Mouse (Mus musculus) mesoderm, embryonic 11.5 days (tissue): Measurements from ENCODE around the gene Pakap.
A peak's percentile ranks its signal among the peaks of the same experiment; 100 is the strongest.

Experiments
- DNase-seq: peaks from one replicate; pipeline ENCODE4 v3.0.0-alpha.2; 2012; ENCODE audit warnings: low read depth, low spot score

Pakap gene

DNA sequence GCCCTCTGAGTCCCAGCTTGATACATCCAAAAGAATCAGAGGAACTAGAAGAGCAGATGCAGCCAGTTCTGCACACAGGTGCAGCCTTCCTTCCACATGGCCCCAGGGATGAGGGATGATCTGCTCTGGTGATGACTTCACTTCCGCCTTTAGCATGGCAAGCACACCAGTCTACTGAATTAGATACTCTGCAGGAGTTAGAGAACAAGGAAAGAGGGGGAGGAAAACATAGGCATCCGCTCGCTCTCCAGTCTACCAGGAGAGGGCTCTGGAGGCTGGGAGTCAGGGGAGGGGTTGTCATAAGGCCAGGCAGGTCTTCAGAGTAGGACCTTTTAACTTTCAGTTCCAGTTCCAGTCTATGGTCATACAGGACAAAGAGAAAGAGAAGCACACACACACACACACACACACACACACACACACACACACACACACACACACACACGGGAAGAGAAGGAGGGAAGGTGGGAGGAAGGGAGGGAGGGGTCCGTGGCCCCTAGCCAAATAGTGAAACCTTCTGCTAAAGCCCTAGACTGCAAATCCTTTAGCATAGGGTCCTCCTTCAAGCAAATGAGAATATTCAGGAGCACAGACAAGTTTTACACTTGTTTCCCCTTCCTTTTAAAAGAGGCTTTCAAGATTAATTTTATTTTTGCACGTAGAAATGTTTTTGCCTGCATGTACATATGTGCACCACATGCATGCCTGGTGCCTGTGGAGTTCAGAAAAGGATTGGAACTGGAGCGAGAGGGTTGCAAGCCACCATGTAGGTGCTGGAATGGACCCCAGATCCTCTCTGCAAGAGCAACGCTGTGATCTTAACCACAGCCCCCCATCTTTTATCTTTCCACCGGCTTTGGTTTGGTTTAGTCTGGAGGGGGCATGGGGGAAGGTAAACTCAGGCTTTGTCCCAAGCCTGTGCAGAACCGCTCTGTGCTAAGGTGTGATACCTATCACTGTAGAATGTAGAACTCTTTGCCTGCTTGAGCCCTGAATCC lies 346.5 kb downstream of the Pakap start:
- no peak for DNase-seq

- no peak for DNase-seq
Measured at GRCm38 (mm10) chr4:57915216-57915965, 347.4 kb downstream of the Pakap start.

GRCm38 (mm10) chr4:57916201-57916661 lies 348.3 kb downstream of the Pakap start, which contains the start of gene D630039A03Rik:
D630039A03Rik (minus strand) TSS chr4:57916297.
- no peak for DNase-seq

- DNase-seq = no peak
Measured at GRCm38 (mm10) chr4:57916711-57917110, 348.7 kb downstream of the Pakap start.

DNA sequence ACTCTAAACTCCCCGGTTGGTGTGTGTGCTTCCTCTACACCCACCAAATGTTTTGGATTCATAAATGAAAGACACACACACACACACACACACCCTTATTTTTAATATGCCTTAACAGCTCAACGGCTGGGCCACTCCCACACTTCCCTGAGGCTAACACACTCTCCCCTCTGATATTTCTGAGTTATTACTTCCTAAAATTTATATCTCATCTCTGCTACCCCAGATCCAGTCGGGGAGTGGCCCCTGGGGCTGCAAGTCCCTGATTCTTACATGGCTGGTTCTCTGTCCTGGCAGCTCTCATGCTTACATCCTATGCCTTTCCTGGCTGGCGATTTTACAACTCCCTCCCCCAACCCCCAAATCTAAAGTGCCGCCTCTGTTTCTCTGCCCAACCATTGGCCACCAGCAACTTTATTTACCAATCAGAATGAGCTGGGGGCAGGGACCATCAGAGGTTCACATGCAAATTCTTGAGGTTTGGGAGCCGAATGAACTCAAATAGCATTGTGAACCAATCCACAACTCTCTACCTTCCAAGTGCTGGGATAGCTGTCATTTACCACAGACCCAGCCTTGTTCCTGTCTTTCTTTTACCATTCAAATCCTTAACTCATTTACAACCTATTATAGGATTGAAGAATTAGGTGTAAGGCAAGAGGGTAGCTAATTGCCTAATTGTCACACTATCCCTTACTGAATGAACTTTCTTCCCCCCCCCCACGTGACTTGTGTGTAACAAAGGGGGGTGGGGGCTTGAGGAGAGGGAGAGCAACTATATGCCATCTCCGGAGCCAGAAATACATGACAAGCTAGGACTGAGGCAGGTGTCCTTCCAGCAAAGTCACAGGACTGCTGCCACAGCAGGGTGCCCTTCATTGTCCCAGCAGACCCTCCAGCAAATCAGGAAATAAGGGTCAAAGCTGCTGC lies 351.8 kb downstream of the Pakap start:
- peak; percentile 53 for DNase-seq

DNA sequence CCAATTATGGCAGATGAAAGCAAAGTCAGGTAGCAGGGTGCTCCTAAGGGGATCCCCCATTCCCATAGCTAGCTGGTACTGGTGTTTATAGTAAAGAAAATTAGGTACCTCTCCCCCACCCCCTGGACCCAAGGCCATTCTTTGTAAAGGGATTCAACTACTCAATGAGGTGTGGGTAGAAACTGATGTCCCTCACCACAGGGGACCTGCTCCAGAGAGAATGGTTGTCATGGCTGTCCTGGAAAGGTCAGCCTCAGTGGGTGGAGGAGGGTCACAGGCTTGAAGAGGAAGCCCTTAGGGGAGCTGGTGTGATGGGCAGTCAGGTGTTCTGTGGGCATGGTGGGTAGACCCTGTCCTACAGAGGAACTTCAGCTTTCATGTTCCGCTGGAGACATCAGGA lies 352.5 kb downstream of the Pakap start:
- no peak for DNase-seq

DNA sequence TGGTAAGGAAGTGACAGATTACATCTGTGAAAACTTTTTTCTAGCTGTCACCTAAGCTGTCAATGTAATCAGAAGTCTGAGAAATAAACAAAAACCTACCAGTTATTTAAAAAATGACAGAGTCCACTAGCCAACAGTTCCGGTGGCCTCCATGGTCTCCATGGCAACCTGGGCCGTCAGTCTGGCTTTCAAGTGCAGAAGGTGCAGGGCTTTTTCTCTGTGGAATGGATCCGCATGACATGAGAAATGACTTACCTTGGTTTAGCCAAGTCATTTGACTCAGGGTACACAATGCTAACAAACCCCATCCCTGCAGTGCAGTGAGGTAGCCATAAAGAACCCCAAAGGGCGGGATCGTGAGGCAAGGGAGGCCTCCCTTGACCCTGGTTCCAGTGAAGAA lies 354.2 kb downstream of the Pakap start:
- peak; percentile 23 for DNase-seq

DNA sequence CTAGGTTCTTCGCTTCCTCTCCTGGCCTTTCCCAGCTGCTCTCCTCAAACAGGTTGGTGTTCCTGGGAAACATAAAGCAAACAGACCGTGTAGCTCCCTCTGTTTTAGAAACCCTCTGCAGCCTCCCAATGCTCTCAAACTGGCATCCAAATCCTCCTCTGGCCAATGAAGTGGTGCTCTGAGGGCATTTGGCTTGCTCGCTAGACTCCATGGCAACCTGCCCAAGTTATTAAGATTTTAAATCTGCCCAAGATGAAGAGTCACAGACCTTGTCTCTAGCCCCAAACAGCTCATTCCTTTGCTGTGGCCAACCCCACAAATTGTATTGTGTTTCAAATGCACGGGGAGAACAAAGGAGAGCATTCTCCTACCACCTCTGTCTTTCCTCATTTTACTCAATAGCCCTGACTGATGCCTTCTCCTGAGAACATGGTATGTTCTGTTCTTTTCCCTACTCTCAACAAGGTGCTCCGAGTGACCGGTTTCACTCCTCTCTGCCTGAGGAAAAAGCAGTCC lies 356.6 kb downstream of the Pakap start:
- DNase-seq = no peak

GRCm38 (mm10) chr4:57927464-57928205 lies 359.7 kb downstream of the Pakap start:
- peak; percentile 63 for DNase-seq

DNA sequence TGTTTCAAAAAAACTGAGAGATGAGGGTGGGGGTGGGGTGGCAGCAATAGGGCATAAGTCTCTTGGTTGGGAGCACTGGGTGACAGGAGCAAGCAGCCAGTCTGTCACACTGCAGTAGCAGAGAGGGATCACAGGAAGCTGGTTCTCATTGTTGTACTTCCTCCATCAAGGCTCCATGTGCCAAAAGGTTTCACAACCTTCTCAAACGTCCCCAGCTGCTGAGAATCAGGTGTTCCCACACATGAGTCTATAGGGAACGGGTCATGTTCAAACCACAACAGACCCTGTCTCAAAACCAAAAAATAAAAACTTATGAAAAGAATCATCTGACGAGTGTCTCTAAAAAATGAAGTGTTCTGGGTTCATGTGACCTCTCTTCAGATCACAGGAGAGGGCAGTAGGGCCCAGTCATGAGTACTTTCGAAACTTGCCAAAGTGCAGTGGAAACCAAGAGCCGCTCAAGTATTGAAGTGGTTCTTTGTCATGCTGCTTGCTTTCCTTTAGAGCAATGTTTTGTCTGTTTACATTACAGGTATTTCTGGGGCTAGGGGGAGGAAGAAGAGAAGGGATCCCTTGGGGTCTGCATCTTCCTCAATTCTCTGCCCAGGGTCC lies 362.7 kb downstream of the Pakap start:
- DNase-seq = no peak

DNA sequence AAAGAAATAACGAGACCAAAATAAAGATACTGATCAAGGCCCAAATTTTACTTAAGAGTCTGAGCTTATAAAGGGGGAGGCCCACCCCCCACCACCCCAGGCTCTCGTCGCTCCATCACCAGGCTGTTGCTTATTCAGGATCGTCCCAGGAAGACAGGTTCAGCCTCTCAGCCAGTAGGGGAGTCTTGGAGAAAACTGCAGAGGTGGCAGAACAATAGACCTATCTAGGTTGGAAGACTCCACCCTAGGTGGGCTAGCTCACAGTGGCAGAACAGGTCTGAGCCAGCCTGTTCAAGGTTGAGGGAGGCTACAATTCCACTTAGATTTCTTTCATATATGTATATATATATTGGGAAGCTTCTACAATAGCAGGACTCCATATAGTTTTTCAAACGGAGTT lies 366.2 kb downstream of the Pakap start:
- no peak for DNase-seq

DNA sequence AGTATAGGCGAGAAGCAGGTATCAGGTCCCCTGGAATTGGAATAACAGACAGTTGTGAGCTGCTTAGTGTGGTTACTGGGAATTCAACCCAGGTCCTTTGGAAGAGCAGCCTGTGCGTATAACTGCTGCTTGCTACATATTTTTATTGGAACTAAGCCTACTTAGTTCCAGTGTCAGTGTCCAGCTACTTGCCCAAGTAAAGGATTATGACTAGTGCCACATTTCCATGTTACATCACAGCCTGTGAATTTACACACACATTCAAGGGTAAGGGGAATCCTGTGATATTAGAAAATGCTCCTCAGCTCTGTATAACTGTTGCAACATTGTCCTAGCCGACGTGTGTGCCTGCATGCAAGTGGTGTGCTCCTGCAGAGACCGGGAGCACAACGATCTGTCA lies 369.3 kb downstream of the Pakap start:
- no peak for DNase-seq

DNA sequence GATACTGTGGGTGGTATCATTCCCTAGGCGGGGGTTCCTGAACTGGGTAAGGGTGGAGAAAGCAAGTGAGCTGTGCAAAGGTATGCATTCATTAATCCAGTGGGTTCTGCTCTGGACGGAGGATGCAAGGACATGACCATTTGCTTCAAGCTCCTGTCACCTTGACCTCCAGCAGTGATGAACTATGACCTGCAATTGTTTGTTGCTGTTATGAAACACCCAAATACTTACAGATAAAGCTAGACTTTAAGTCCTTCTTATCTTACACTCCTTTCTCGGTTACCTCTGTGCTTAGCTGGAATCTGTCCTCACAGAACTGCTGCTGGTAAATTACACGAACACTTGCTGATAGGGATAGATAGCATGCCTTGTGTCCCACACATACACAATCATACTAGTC lies 372.7 kb downstream of the Pakap start:
- no peak for DNase-seq

GRCm38 (mm10) chr4:57942892-57943291 lies 374.9 kb downstream of the Pakap start:
- no peak for DNase-seq
